Mouse (Mus musculus): ENCODE measurements around the gene Rpf2. TPM values are rescaled to one million over a fixed set of nuclear protein-coding genes. Genes with fewer than 3 reads are reported as not detected.

Rpf2 gene
- total RNA-seq, 2 experiments from 2014 or later = 9.7 to 12.5 TPM

GRCm38 (mm10) chr10:40256716-40257115 is 9.9 kb upstream of the Rpf2 start:
- intact Hi-C loops (cut with DNase I) = loop anchor here (5.0 to 10.0 kb wide), 2 partner anchors 378 to 626 kb away; partner anchors contain the start of genes Cdc40, Ddo and Wasf1
- peak; percentile 23 to 35 for DNase-seq

GRCm38 (mm10) chr10:40250969-40251368 is 4.1 kb upstream of the Rpf2 start:
- DNase-seq = no peak
- intact Hi-C loops (cut with DNase I) = loop anchor here (10.0 kb wide), 1 partner anchor 384 kb away; the partner anchor contains the start of gene Ddo

GRCm38 (mm10) chr10:40249625-40250024 is 2.8 kb upstream of the Rpf2 start:
- DNase-seq = no peak
- intact Hi-C loops (cut with DNase I) = loop anchor here (10.0 kb wide), 1 partner anchor 385 kb away; the partner anchor contains the start of gene Ddo

- no peak for DNase-seq
- intact Hi-C loops (cut with DNase I) = no loop called here
Observed at GRCm38 (mm10) chr10:40247166-40247716, 405 bp upstream of the Rpf2 start.

- DNase-seq = no peak
- intact Hi-C loops (cut with DNase I) = no loop called here
Observed at GRCm38 (mm10) chr10:40237826-40238225, 9.0 kb downstream of the Rpf2 start.

- intact Hi-C loops (cut with DNase I) = no loop called here
- no peak for DNase-seq
Observed at GRCm38 (mm10) chr10:40233241-40233640, 13.6 kb downstream of the Rpf2 start.

- intact Hi-C loops (cut with DNase I) = no loop called here
Observed at GRCm38 (mm10) chr10:40232442-40232841, 14.4 kb downstream of the Rpf2 start.

GRCm38 (mm10) chr10:40229725-40230124 is 17.1 kb downstream of the Rpf2 start:
- DNase-seq = no peak
- intact Hi-C loops (cut with DNase I) = no loop called here

More at GRCm38 (mm10) chr10:40232442-40232841, 14.4 kb downstream of the Rpf2 start:
- no peak for DNase-seq

GRCm38 (mm10) chr10:40227660-40228303 is 19.1 kb downstream of the Rpf2 start:
- DNase-seq = no peak
- intact Hi-C loops (cut with DNase I) = no loop called here

- DNase-seq = no peak
- intact Hi-C loops (cut with DNase I) = no loop called here
Observed at GRCm38 (mm10) chr10:40218874-40219273, 28.0 kb downstream of the Rpf2 start.

- intact Hi-C loops (cut with DNase I) = loop anchor here (1.0 to 5.0 kb wide), 3 partner anchors 70 to 255 kb away; partner anchors contain the start of gene Slc16a10
Observed at GRCm38 (mm10) chr10:40212443-40213169, 34.2 kb downstream of the Rpf2 start.

GRCm38 (mm10) chr10:40195001-40195400 is 51.8 kb downstream of the Rpf2 start:
- intact Hi-C loops (cut with DNase I) = no loop called here
- DNase-seq = no peak

More at GRCm38 (mm10) chr10:40212443-40213169, 34.2 kb downstream of the Rpf2 start:
- DNase-seq = peak; percentile 84

- intact Hi-C loops (cut with DNase I) = no loop called here
- no peak for DNase-seq
Observed at GRCm38 (mm10) chr10:40192010-40192935, 54.6 kb downstream of the Rpf2 start.

GRCm38 (mm10) chr10:40191338-40191979 is 55.4 kb downstream of the Rpf2 start:
- intact Hi-C loops (cut with DNase I) = no loop called here

GRCm38 (mm10) chr10:40190871-40191270 is 56.0 kb downstream of the Rpf2 start:
- intact Hi-C loops (cut with DNase I) = no loop called here
- DNase-seq = no peak

More at GRCm38 (mm10) chr10:40191338-40191979, 55.4 kb downstream of the Rpf2 start:
- no peak for DNase-seq

GRCm38 (mm10) chr10:40189689-40190088 is 57.1 kb downstream of the Rpf2 start:
- no peak for DNase-seq
- intact Hi-C loops (cut with DNase I) = no loop called here

- intact Hi-C loops (cut with DNase I) = no loop called here
- DNase-seq = no peak
Observed at GRCm38 (mm10) chr10:40188831-40189230, 58.0 kb downstream of the Rpf2 start.

GRCm38 (mm10) chr10:40185956-40186355 is 60.9 kb downstream of the Rpf2 start:
- no peak for DNase-seq
- intact Hi-C loops (cut with DNase I) = no loop called here

- intact Hi-C loops (cut with DNase I) = no loop called here
- DNase-seq = no peak
Observed at GRCm38 (mm10) chr10:40180011-40180410, 66.8 kb downstream of the Rpf2 start.

GRCm38 (mm10) chr10:40179142-40179541 is 67.7 kb downstream of the Rpf2 start:
- DNase-seq = no peak
- intact Hi-C loops (cut with DNase I) = no loop called here

All from heart, postnatal 36 days (tissue).